Mouse (Mus musculus) limb, embryonic 11.5 days (tissue): Measurements from ENCODE around the gene Rps21. TPM values are rescaled to one million over a fixed set of nuclear protein-coding genes. Genes with fewer than 3 reads are reported as not detected.

ENCODE experiments used
- ATAC-seq: fragments of 200-750 bp; cut with Nextera tagmentation; 2 replicates; pipeline ENCODE4 v1.8.0; 2017; ENCODE audit warnings: low read depth; ENCODE audit not compliant: insufficient number of reproducible peaks, low FRiP score, low TSS enrichment
- DNase-seq: peaks from one replicate; pipeline ENCODE4 v3.0.0-alpha.2; 2015; ENCODE audit warnings: low spot score
- H3K27ac ChIP-seq: fragments of 300-500 bp; sonication (generic); replicated peaks from 2 replicates; pipeline ENCODE4 v1.5.1; 2014; ENCODE audit warnings: low read depth, mild to moderate bottlenecking, low read length
- H3K27me3 ChIP-seq: fragments of 300-500 bp; sonication (generic); 2 replicates; pipeline ENCODE4 v1.6.1; 2014; ENCODE audit warnings: mild to moderate bottlenecking, low read length, mixed read lengths; ENCODE audit not compliant: control insufficient read depth, insufficient read depth
- H3K36me3 ChIP-seq: fragments of 300-500 bp; sonication (generic); 2 replicates; pipeline ENCODE4 v1.6.1; 2014; ENCODE audit warnings: mild to moderate bottlenecking, low read length, moderate library complexity, mixed read lengths; ENCODE audit not compliant: control insufficient read depth, insufficient read depth
- H3K4me1 ChIP-seq: fragments of 300-500 bp; sonication (generic); 2 replicates; pipeline ENCODE4 v1.6.1; 2014; ENCODE audit warnings: low read length, mixed read lengths; ENCODE audit not compliant: control insufficient read depth, insufficient read depth
- H3K4me2 ChIP-seq: fragments of 300-500 bp; sonication (generic); 2 replicates; pipeline ENCODE4 v1.6.1; 2014; ENCODE audit warnings: low read depth, mild to moderate bottlenecking, moderate library complexity; ENCODE audit not compliant: severe bottlenecking
- H3K4me3 ChIP-seq: fragments of 300-500 bp; sonication (generic); 2 replicates; pipeline ENCODE4 v1.5.1; 2014; ENCODE audit warnings: low read depth, low read length
- H3K9ac ChIP-seq: fragments of 300-500 bp; sonication (generic); 2 replicates; pipeline ENCODE4 v1.6.1; 2014; ENCODE audit warnings: mild to moderate bottlenecking, low read length
- H3K9me3 ChIP-seq: fragments of 300-500 bp; sonication (generic); 2 replicates; pipeline ENCODE4 v1.6.1; 2016; ENCODE audit warnings: low read length; ENCODE audit not compliant: control insufficient read depth
- WGBS: fragments of 180-500 bp; shearing (Covaris S2); extraction: QIAGEN DNeasy Blood & Tissue Kit; methylation state at CpG from one replicate; pipeline ENCODE4 v1.1.7; 2014; 5-methylcytosine and 5-hydroxymethylcytosine counted together
- polyA plus RNA-seq: library from polyadenylated mRNA; unstranded; fragments of >200 nt; fragmentation: Nextera tagmentation; extraction: Ambion mirVana; gene quantifications from 2 replicates; pipeline ENCODE4 v1.2.1, GENCODE M21; 2014

Rps21 gene
- polyA plus RNA-seq, 1 experiment from 2014 or later = 641 TPM

DNA sequence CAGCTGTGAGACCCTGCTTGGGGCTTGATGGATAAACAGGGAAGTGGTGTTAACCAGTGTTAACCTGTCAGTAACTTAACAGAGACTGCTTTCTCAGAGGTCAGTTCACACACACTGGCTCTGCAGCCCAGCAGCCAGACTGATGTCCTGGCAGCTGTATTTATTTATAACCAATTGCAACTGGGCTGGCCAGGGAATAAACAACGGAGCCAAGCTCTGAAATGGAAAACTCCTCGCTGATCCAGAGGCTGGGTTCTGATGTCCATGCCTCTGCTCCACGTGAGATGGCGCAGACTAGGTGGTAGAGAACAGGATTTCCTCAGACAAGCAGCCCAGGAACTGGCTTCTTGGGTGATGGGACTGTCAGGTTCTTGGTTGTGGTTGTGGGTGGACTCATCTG is 34.8 kb downstream of the Rps21 start:
- no peak overlapping the region for H3K4me2 ChIP-seq
- no peaks in the 10 kb centered on the region for H3K27me3 ChIP-seq
- 61% methylated on average over 4 of the region's 4 CpGs for WGBS
- no peaks in the 10 kb centered on the region for H3K9me3 ChIP-seq
- ATAC-seq = no peak
- H3K9ac ChIP-seq = no peak overlapping the region
- no peak for DNase-seq
- H3K36me3 ChIP-seq = no peaks in the 10 kb centered on the region
- H3K27ac ChIP-seq = no peak overlapping the region
- 0 out of 2 replicates have a peak, but pooled peaks cover 4% of the 10 kb centered on the region for H3K4me1 ChIP-seq
- H3K4me3 ChIP-seq = no peak overlapping the region

DNA sequence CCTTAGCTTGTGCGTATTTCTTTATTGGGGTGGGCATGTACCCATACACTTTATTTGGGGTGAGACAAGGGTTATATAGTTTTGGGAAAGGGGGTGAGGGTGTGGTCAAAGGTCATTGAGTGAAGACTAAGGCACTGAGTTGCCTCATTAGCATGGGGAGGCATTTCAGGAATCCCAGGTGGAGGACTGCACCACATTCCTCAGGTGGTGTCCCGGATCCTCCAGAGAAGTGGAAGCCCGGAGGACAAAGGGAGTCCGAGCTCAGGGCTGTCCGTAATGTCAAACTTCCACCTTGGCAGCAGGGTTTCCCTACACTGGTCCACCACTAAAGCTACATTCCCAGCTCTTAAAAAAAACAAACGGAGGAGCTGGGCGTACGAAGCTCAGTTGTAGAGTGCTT is 35.7 kb downstream of the Rps21 start:
- Histone ChIP-seq H3K27ac (no peak overlapping the region), H3K9me3 (no peaks in the 10 kb centered on the region), H3K4me3 (no peak overlapping the region), H3K36me3 (no peaks in the 10 kb centered on the region), H3K4me1 (0 out of 2 replicates have a peak, but pooled peaks cover 4% of the 10 kb centered on the region), H3K9ac (no peak overlapping the region), H3K27me3 (no peaks in the 10 kb centered on the region), H3K4me2 (no peak overlapping the region)
- 79% methylated on average over 8 of the region's 8 CpGs for whole genome bisulfite sequencing
- no peak for ATAC-seq
- DNase-seq = no peak

DNA sequence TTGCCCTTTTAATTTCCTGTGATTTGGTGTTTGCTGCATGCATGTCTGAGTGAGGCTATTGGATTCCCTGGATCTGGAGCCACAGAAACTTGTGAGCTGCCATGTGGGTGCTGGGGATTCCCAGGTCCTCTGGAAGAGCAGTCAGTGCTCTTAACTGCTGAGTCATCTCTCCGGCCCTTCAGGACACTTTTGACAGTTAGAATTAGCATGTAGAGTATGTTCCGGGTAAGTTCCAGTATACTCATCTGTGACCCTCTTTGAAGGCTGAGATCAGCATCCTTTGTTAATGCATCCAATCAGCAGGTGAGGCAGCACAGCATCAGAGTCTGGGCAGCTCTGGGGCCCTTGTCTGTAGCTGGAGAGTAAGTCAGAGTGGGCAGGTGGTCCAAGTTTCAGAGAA is 43.1 kb downstream of the Rps21 start:
- Histone ChIP-seq H3K36me3 (no peaks in the 10 kb centered on the region), H3K9me3 (no peaks in the 10 kb centered on the region), H3K4me2 (no peak overlapping the region), H3K9ac (no peak overlapping the region), H3K27me3 (no peaks in the 10 kb centered on the region), H3K4me1 (no peaks in the 10 kb centered on the region), H3K27ac (no peak overlapping the region), H3K4me3 (no peak overlapping the region)
- WGBS = 58% methylated on average over 2 of the region's 2 CpGs
- ATAC-seq = no peak
- DNase-seq = no peak

DNA sequence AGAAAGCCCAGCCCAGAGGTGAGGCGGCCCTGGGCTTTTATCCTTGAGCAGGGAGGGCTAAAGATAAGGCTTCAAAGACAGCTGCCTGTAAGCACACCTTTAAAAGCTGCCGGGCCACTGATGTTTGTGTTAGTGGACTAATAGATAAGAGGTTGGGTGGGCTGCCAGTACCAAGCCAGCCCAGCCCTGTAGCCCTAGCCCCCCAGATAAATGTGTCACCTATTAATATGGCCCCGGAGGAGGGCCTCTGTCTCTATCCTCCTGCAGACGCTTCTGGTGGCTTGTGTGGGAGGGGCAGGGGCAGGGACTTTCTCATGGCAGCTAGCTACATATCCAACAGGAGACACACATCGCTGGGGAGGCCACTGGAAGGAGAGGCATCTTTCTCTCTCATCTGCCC is 43.6 kb downstream of the Rps21 start:
- Histone ChIP-seq H3K36me3 (no peaks in the 10 kb centered on the region), H3K4me3 (no peak overlapping the region), H3K27me3 (no peaks in the 10 kb centered on the region), H3K9me3 (no peaks in the 10 kb centered on the region), H3K27ac (no peak overlapping the region), H3K4me1 (no peaks in the 10 kb centered on the region), H3K9ac (no peak overlapping the region), H3K4me2 (no peak overlapping the region)
- DNase-seq (no peak), ATAC-seq (no peak)
- 23% methylated on average over 5 of the region's 5 CpGs for WGBS

DNA sequence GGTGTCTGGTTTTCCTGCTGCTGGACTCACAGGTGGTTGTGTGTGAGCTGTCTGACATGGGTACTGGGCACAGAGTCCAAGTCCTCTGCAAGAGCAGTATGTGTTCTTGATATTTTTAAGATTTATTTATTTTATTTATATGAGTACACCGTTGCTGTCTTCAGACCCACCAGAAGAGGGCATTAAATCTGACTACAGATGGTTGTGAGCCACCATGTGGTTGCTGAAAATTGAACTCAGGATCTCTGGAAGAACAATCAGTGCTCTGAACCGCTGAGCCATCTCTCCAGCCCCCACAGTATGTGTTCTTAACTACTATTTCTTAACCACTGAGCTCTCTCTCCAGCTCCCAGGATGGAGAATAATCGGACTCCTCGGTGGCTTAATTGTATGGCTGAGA is 45.0 kb downstream of the Rps21 start:
- Histone ChIP-seq H3K4me3 (no peak overlapping the region), H3K4me2 (no peak overlapping the region), H3K9ac (no peak overlapping the region), H3K27ac (no peak overlapping the region), H3K9me3 (no peaks in the 10 kb centered on the region), H3K27me3 (no peaks in the 10 kb centered on the region), H3K4me1 (no peaks in the 10 kb centered on the region), H3K36me3 (no peaks in the 10 kb centered on the region)
- ATAC-seq = no peak
- WGBS = 80% methylated on average over 4 of the region's 4 CpGs
- DNase-seq = no peak

DNA sequence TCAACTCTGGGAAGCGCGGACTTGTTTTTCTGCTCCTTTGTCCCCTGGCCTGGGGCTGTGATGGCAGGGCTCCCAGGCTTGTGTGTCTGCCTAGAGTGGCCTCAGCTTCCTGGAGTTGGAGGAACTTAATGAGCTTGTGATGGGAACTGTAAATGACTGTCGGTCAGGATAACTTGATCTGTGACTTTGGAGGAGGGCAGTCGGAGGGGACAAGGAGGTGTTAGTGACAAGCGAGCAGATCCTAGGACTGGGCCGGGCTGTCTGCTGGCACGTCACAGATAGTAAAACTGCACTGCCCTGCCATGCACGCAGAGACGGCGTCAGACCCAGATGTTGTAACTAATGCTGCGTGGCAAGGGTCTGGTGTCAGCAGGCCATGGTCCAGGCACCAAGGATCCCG is 46.3 kb downstream of the Rps21 start:
- 43% methylated on average over 12 of the region's 12 CpGs for WGBS
- no peak overlapping the region for H3K4me2 ChIP-seq
- no peaks in the 10 kb centered on the region for H3K36me3 ChIP-seq
- ATAC-seq (no peak), DNase-seq (no peak)
- H3K9me3 ChIP-seq = no peaks in the 10 kb centered on the region
- H3K27ac ChIP-seq = no peak overlapping the region
- no peak overlapping the region for H3K9ac ChIP-seq
- no peaks in the 10 kb centered on the region for H3K27me3 ChIP-seq
- no peak overlapping the region for H3K4me3 ChIP-seq
- no peaks in the 10 kb centered on the region for H3K4me1 ChIP-seq

DNA sequence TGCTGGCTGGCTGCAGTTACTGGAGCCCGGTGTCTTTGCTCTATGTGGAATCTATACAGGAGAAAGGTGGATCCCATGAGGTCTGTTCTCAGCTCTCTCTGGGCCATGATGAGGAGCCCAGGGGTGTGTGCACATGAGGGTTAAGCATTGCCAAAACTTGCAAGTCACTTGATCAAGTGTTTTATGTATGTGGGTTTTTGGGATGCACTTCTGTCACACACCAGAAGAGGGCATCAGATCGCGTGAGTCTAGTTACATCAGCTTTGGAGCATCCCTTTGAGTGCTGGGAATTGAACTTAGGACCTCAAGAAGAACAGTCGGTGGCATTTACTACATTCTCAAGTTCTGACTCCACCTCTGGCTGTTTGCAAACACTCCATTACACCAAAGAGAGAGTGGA is 47.4 kb downstream of the Rps21 start:
- Histone ChIP-seq H3K36me3 (no peaks in the 10 kb centered on the region), H3K27ac (no peak overlapping the region), H3K9me3 (no peaks in the 10 kb centered on the region), H3K4me2 (no peak overlapping the region), H3K4me1 (no peaks in the 10 kb centered on the region), H3K27me3 (no peaks in the 10 kb centered on the region), H3K4me3 (no peak overlapping the region), H3K9ac (no peak overlapping the region)
- no peak for ATAC-seq
- WGBS = 61% methylated on average over 4 of the region's 4 CpGs
- no peak for DNase-seq

DNA sequence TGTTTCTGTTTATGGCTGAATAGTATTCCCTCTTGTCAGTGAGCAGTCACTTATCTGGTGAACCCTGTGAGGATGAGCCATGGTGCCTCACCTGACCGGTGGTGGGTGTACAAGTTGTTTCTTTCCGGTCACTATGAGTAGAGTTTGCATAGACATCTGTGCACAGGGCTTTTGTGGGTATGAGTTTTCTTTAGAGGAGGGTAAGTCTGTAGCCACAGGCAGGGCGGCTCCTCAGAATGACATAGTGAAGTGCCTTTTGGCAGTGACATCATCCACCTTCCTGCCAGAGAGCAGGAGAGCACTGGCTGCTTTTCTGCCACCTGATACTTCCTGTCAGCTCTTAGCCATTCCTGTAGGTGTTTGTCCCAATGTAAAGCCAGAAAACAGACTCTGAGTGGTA is 48.3 kb downstream of the Rps21 start:
- Histone ChIP-seq H3K9me3 (no peaks in the 10 kb centered on the region), H3K4me1 (no peaks in the 10 kb centered on the region), H3K4me2 (no peak overlapping the region), H3K9ac (no peak overlapping the region), H3K27me3 (no peaks in the 10 kb centered on the region), H3K27ac (no peak overlapping the region), H3K36me3 (no peaks in the 10 kb centered on the region), H3K4me3 (no peak overlapping the region)
- ATAC-seq = no peak
- 88% methylated on average over 3 of the region's 3 CpGs for WGBS
- no peak for DNase-seq

DNA sequence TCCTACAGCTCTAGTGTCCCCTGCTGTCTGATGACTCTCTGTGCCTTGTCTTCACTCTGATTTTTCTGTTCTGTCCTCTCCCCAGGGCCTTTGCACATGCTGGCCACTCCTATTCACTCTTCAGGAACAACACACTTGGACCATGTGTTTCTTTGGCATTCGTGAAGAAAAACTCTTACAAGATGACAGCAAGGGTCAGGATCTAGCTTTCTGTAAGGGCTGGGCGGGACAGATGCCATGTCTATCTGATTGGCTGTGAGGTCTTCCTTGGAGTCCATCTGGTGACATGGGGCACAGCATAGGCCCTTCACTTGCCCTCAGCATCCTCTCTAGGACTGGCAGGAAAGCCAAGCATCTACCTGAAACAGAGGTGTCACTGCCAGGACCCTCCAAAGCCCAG is 48.8 kb downstream of the Rps21 start:
- Histone ChIP-seq H3K4me2 (no peak overlapping the region), H3K9me3 (no peaks in the 10 kb centered on the region), H3K4me1 (no peaks in the 10 kb centered on the region), H3K9ac (no peak overlapping the region), H3K27ac (no peak overlapping the region), H3K36me3 (no peaks in the 10 kb centered on the region), H3K4me3 (no peak overlapping the region), H3K27me3 (no peaks in the 10 kb centered on the region)
- ATAC-seq (no peak), DNase-seq (no peak)
- whole genome bisulfite sequencing = 82% methylated on average over 2 of the region's 2 CpGs
